Mouse (Mus musculus): Measurements from ENCODE around the gene Nhlh1.

DNA sequence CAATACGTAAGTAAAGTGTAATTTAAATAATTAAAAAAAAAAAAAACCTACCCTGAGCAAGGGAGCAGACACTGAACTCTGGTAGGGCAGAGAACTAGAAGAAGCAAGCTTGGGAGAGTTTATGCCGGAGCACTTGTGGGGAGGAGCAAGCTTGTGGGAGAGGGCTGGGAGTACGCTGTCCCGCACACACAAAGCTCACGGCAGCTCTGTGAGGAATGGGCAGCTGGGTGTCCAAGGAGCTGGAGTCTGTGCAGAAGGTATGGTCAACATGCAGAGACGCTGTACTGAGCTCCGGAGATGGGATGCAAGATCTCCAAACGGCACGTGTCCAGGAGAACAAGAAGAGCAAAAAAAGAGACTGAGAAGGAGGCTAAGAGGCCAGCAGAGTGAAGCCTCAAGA is 42.6 kb downstream of the Nhlh1 start:
- TF ChIP-seq CTCF (IDR thresholded peaks at IDR 0.05; ENCODE audit: low read depth, low read length) = no peak
- no peak for TF ChIP-seq GATA1 (IDR thresholded peaks at IDR 0.05; ENCODE audit: borderline replicate concordance, low read length)

Measured in G1E (cell line).